Mouse (Mus musculus) spleen, embryonic (tissue): ENCODE data around the gene 5730409E04Rik.

ENCODE experiments used
- CTCF ChIA-PET: fragments of 350-600 bp; sonication (Branson Sonifier 250); formaldehyde crosslinking; loops from one replicate; lab custom pipeline; 2022; lab: Charles Lee

Gene 5730409E04Rik

DNA sequence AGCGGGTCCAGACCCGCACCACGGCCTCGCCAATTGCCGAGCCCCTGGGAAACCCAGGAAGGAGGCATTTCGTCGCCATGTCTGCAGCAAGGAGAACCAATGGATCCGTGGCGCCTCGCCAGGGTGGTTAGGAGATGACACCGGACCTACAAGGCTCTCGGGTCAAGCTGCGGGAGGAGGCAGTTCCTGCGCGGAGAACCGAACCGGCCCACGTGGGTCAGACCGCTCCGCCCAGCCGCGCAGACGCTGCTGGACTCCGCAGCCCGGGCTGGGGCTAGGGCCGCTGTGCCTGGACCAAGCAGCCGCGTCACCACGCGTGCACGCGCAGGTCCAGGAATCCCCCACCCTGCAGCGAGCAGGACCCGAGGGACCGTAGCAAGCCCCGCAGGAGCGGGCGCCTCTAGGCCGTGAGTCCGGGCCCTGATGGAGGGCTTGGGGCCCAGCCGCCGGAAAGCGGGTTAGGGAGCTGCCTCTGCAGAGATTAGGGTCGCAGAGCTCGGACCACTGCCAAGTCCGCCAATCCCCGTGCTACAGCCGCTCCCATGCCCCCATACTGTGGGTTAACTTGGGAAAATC, at the start of gene 5730409E04Rik:
TSS of gene 5730409E04Rik (plus strand) at position 213 of the 576 bp plus-strand sequence.
- CTCF ChIA-PET: no interaction called here

GRCm38 (mm10) chr4:126563798-126564197, 45.8 kb upstream of the 5730409E04Rik start:
- CTCF ChIA-PET: no interaction called here

DNA sequence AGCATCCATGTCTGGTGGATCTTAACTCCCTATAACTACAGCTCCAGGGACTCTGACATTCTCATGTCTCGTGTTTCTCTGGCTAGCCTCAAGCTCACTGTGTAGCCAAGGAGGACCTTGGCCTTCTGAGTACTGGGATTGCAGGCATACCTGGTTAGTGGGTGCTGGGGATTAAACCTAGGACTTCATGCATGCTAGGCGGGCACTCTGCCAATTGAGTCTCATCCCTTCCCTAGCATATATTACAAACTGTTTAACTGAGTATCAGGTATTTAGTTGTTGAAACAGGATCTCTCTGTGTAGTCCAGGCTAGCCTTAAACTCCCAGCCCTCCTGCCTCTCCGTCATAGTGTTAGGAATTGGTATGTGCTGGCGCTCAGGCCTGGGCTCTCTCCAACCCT, 42.4 kb upstream of the 5730409E04Rik start:
- CTCF ChIA-PET: no interaction called here

GRCm38 (mm10) chr4:126569783-126570182, 39.8 kb upstream of the 5730409E04Rik start:
- CTCF ChIA-PET: no interaction called here

- CTCF ChIA-PET: no interaction called here
Observed at GRCm38 (mm10) chr4:126576281-126576680, 33.3 kb upstream of the 5730409E04Rik start.

GRCm38 (mm10) chr4:126577920-126578319, 31.7 kb upstream of the 5730409E04Rik start:
- CTCF ChIA-PET: no interaction called here

DNA sequence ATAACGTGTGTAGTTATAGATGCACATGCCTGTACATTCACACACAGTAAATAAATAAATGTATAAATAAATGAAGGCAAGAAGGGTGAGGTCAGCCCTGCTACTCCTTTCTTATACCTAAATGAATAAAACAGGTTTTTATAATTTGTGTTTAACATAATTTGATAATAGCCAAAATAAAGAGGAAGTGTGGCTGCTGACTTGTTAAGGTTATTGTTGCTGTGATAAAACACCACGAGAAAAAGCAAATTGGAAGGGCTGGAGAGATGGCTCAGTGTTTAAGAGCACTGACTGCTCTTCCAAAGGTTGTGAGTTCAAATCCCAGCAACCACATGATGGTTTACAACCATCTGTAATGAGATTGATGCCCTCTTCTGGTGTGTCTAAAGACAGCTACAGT, 30.5 kb upstream of the 5730409E04Rik start:
- CTCF ChIA-PET: no interaction called here

DNA sequence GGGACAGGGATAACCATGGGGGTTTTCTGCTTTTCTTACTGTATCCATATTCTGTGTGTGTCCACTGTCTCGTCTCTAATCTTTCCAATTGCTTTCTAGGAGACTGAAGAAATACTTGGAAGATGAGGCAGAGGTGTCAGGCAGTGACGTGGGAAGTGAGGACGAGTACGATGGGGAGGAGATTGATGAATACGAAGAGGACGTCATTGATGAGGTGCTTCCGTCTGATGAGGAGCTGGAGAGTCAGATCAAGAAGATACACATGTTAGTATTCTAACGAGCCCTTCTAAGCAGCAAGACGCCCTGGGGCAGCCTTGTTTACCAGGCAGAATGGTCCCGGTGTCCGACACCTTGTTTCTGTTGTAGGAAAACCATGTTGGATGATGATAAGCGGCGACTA, 23.9 kb upstream of the 5730409E04Rik start:
- CTCF ChIA-PET: no interaction called here

- CTCF ChIA-PET: no interaction called here
Observed at GRCm38 (mm10) chr4:126592039-126592438, 17.6 kb upstream of the 5730409E04Rik start.

DNA sequence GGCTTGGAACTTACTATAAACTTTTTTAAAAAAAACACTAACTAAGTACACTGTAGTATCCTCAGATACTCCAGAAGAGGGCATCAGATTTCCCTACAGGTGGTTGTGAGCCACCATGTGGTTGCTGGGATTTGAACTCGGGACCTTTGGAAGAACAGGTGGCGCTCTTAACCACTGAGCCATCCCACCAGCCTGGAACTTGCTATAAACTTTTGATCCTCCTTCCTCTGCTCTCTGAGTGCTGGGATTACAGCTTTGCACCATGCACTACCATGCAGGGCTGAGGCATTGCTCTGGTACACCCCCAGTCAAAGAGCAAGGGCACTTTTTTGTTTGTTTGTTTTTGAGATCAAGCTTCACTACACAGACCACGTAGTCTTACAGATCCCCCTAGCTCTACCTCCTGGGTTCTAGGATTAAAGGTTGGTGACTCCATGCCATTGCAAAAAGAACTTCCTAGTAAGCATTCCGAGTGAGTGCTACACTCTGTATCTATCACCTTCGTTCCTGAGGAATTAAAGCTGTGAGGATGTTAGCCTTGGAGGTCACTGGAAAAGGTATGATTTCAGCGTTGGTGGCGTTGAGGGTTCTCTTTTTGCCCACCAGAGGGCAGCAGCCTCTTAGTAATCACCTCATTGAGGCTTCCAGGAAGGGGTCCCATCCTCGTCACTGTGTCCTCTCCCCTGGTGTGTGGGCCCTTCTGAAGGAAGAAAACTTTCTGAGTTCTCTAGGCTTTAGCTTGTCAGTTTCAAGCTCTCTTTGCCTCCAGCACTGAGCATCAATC, 9.5 kb upstream of the 5730409E04Rik start:
- CTCF ChIA-PET: interaction anchor here (0.6 to 1.3 kb wide), 3 partner anchors 62 to 1797 kb away, joined by 3 to 5 read pairs (median 3); no protein-coding TSS in a partner anchor

DNA sequence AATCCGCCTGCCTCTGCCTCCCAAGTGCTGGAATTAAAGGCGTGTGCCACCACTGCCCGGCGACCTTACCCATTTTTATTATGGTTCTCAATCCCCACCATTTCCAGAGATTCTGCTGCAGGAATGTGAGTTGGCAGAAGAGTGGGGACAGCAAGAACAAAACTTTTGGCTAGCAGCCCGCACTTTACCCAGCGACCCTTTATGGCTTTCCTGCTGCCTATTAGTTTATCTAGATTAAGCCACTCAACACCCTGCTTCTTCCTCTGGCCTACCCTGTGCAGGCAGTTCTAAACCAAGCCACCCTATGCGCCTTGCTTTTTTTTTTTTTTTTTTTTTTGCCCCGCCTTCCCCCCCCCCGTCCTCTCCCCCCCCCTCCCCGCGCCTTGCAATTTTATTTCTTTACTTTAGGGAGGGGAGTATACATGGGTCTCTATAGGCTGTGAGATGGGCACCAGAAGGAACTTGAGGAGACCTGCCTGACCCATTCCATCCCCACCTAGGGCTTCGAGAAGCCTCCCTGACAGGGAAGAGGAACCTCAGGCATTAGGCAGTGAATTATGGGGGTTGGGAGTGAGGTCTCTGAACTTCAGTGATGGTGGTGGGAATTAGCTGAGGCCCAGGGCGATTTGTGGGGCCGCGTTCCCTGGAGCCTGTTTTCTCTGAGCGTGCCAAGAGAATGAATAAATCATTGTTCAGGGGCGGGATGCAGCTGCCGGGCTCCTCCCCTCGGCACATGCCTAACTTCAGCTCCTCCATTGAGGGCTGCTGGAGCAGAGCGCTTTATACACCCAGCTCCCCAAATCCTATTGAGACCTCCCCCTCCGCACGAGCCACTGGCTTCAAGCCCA, 7.8 kb upstream of the 5730409E04Rik start:
- CTCF ChIA-PET: interaction anchor here (0.7 kb wide), 1 partner anchor 215 kb away, joined by 3 read pairs; no protein-coding TSS in a partner anchor

DNA sequence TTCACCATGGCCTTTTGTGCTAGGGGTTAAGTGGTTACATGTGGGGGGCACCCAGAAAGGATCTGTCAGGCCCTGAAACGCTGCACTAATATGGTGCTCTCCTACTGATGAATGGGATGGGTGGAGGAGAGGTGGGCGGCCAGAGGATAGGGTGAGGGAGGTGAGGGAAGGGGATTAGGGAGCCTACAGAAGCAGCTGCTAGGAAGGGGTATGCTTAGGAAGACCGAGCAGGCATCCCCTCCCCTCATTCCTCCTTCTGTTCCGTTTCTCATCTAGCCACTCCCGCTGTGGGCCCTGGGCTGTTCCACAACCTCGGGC, 7.2 kb upstream of the 5730409E04Rik start:
- CTCF ChIA-PET: no interaction called here

- CTCF ChIA-PET: no interaction called here
Observed at GRCm38 (mm10) chr4:126604141-126604540, 5.5 kb upstream of the 5730409E04Rik start.

- CTCF ChIA-PET: no interaction called here
Observed at GRCm38 (mm10) chr4:126605751-126606150, 3.9 kb upstream of the 5730409E04Rik start.

GRCm38 (mm10) chr4:126611991-126612390, 2.4 kb downstream of the 5730409E04Rik start:
- CTCF ChIA-PET: no interaction called here

DNA sequence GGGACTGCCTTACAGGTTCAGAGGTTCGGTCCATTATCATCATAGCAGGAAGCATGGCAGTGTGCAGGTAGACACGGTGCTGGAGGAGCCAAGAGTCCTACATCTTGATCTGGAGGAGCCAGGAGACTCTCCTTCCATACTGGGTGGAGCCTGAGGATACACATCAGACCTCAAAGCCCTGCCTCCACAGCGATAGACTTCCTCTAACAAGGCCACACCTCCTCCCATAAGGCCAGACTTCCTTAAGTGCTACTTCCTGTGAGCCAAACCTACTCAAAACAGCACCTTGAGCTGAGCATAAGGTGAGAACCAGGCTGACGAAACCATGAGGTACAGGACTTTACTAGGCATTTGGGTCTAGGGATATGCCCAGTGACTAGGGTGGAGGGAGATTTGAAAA, 6.7 kb downstream of the 5730409E04Rik start:
- CTCF ChIA-PET: no interaction called here

GRCm38 (mm10) chr4:126619691-126620330, 10.2 kb downstream of the 5730409E04Rik start:
- CTCF ChIA-PET: no interaction called here

GRCm38 (mm10) chr4:126620349-126620874, 10.8 kb downstream of the 5730409E04Rik start:
- CTCF ChIA-PET: no interaction called here

DNA sequence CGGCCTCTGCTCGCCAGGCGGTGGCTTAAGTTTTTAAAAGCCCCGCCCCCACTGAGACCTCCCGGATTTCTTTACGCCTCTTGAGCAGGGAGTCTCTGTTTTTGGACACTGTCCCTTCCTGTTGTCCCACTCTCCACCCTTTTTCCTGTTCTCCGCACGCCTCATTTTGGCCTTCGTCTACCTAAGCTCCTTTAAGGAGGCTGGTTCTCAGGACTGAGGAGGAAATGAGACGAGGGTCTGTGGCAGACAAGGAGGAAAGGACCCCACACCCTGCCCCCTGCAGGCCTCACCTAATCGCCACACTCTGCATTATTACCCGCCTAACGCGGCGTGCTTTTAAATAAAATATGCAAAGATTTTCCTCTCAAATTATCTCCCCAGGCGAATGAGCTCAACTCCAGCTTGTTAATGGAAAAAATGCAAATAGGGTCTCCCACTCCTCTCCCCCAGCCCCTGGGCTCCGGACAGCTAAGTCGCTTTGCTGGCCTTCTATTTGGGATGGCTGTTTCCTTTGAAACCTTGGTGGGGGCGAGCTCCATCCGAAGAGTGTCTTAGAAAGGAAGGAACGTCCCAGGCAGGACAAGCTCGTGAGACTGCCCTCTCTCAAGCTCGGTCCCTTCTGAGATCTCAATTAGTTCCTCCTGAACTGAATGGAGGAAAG, 17.5 kb downstream of the 5730409E04Rik start:
- CTCF ChIA-PET: no interaction called here

GRCm38 (mm10) chr4:126631922-126632321, 22.3 kb downstream of the 5730409E04Rik start:
- CTCF ChIA-PET: interaction anchor here (0.5 kb wide), 1 partner anchor 115 kb away, joined by 20 read pairs; no protein-coding TSS in a partner anchor

DNA sequence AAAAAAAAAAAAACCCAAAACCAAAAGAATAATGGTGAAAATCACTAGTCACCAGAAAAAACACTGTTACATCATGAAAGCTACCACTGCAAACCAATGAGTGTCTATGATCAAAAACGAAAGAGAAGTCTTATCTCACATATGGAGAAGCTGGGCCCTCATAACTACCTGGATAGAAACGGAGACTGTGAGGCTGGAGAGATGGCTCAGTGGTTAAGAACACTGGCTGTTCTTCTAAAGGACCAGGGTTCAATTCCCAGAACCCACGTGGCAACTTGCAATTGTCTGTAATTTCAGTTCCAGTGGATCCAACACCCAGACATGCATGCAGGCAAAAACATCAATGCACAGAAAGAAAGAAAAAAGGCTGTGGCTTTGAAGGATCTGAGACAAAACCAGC, 23.1 kb downstream of the 5730409E04Rik start:
- CTCF ChIA-PET: interaction anchor here (0.7 kb wide), 1 partner anchor 102 kb away, joined by 5 read pairs; no protein-coding TSS in a partner anchor
